Mouse (Mus musculus) MEL (cell line): ENCODE measurements at regions not wholly inside any gene's neighbourhood (a gene's known extent, or its start where the extent isn't known, plus 50 kb on each side); places are given as distances from the start of the nearest gene placed in this dataset.

Experiments
- DNase-seq: peaks from one replicate; pipeline ENCODE4 v3.0.0; 2011; ENCODE audit warnings: low read depth, low spot score
- H3K27ac ChIP-seq: 2 replicates; pipeline ENCODE4 v1.5.1; 2012; ENCODE audit warnings: low read depth, mild to moderate bottlenecking, control low read depth, low read length, moderate library complexity; ENCODE audit not compliant: control insufficient read depth
- H3K27me3 ChIP-seq, 2 experiments: fragments of 150-350 bp in 1 of 2; sonication (generic) in 1 of 2; 2 replicates each; pipeline ENCODE4 v1.6.1; 2012; ENCODE audit warnings: low read length in 2 of 2, mild to moderate bottlenecking in 2 of 2, improper control_type of control experiment in 1 of 2, moderate library complexity in 1 of 2; ENCODE audit not compliant: insufficient read depth in 2 of 2, control insufficient read depth in 1 of 2
- H3K36me3 ChIP-seq, 2 experiments: 2 replicates each; pipeline ENCODE4 v1.6.1; 2012 to 2014; ENCODE audit warnings: low read length in 2 of 2, improper control_type of control experiment in 1 of 2, inconsistent platforms in 1 of 2, mild to moderate bottlenecking in 1 of 2; ENCODE audit not compliant: insufficient read depth in 2 of 2, control insufficient read depth in 1 of 2
- H3K4me1 ChIP-seq, 2 experiments: fragments of 150-350 bp in 1 of 2; sonication (generic) in 1 of 2; 2 replicates each; pipeline ENCODE4 v1.6.1; 2012; ENCODE audit warnings: low read length in 2 of 2, improper control_type of control experiment in 1 of 2, mild to moderate bottlenecking in 1 of 2; ENCODE audit not compliant: insufficient read depth in 2 of 2, control insufficient read depth in 1 of 2
- H3K4me3 ChIP-seq, 2 experiments: fragments of 150-350 bp in 1 of 2; sonication (generic) in 1 of 2; 2 replicates each; pipeline ENCODE4 v1.5.1; 2012; ENCODE audit warnings: low read depth in 2 of 2, low read length in 2 of 2, mild to moderate bottlenecking in 2 of 2, moderate library complexity in 2 of 2, control low read depth in 1 of 2, improper control_type of control experiment in 1 of 2; ENCODE audit not compliant: control insufficient read depth in 1 of 2, insufficient read depth in 1 of 2
- H3K79me2 ChIP-seq: 2 replicates; pipeline ENCODE4 v1.6.1; 2012; ENCODE audit warnings: mild to moderate bottlenecking, low read length, moderate library complexity; ENCODE audit not compliant: control insufficient read depth, poor library complexity, insufficient read depth
- H3K9ac ChIP-seq: 2 replicates; pipeline ENCODE4 v1.6.1; 2012; ENCODE audit warnings: low read depth, mild to moderate bottlenecking, control low read depth, low read length, moderate library complexity; ENCODE audit not compliant: control insufficient read depth, poor library complexity, severe bottlenecking
- H3K9me3 ChIP-seq: fragments of 150-350 bp; sonication (generic); replicated peaks from 2 replicates; pipeline ENCODE4 v1.6.1; 2012; ENCODE audit warnings: mild to moderate bottlenecking, low read length, improper control_type of control experiment, moderate library complexity; ENCODE audit not compliant: insufficient read depth
- CHD2 ChIP-seq: IDR thresholded peaks from 2 replicates; pipeline ENCODE4 v1.6.1; 2011; ENCODE audit warnings: low read length, improper control_type of control experiment
- ELF1 ChIP-seq: IDR thresholded peaks from 2 replicates; pipeline ENCODE4 v1.6.1; 2014; ENCODE audit warnings: low read depth, mild to moderate bottlenecking, inconsistent platforms, low read length, improper control_type of control experiment, moderate library complexity
- EP300 ChIP-seq, 2 experiments: IDR thresholded peaks; 2 replicates each; pipeline ENCODE4 v1.6.1; 2011; ENCODE audit warnings: improper control_type of control experiment in 2 of 2, low read length in 2 of 2, low read depth in 1 of 2, mild to moderate bottlenecking in 1 of 2
- ETS1 ChIP-seq: IDR thresholded peaks from 2 replicates; pipeline ENCODE4 v1.6.1; 2012; ENCODE audit warnings: low read depth, mild to moderate bottlenecking, inconsistent platforms, low read length, improper control_type of control experiment, moderate library complexity
- GABPA ChIP-seq: IDR thresholded peaks from 2 replicates; pipeline ENCODE4 v1.6.1; 2012; ENCODE audit warnings: low read depth, mild to moderate bottlenecking, inconsistent platforms, low read length, improper control_type of control experiment, moderate library complexity
- GATA1 ChIP-seq: IDR thresholded peaks from 2 replicates; pipeline ENCODE4 v1.6.1; 2011; ENCODE audit warnings: low read depth, low read length, improper control_type of control experiment
- HCFC1 ChIP-seq: IDR thresholded peaks from 2 replicates; pipeline ENCODE4 v1.6.1; 2012; ENCODE audit warnings: low read depth, mild to moderate bottlenecking, inconsistent platforms, low read length, improper control_type of control experiment, moderate library complexity
- KAT2A ChIP-seq: conservative IDR thresholded peaks from 2 replicates; pipeline ENCODE4 v1.6.1; 2012; ENCODE audit warnings: low read depth, low read length, improper control_type of control experiment, inconsistent platforms
- MAX ChIP-seq: IDR thresholded peaks from 2 replicates; pipeline ENCODE4 v1.6.1; 2011; ENCODE audit warnings: low read length, improper control_type of control experiment
- MAZ ChIP-seq: IDR thresholded peaks from 2 replicates; pipeline ENCODE4 v1.6.1; 2012; ENCODE audit warnings: low read depth, mild to moderate bottlenecking, inconsistent platforms, low read length, improper control_type of control experiment
- MEF2A ChIP-seq: IDR thresholded peaks from 2 replicates; pipeline ENCODE4 v1.6.1; 2014; ENCODE audit warnings: low read depth, mild to moderate bottlenecking, inconsistent platforms, low read length, improper control_type of control experiment; ENCODE audit not compliant: poor library complexity, insufficient replicate concordance, severe bottlenecking; ENCODE audit errors: extremely low read depth
- MXI1 ChIP-seq: IDR thresholded peaks from 2 replicates; pipeline ENCODE4 v1.6.1; 2011; ENCODE audit warnings: mild to moderate bottlenecking, low read depth, low read length, improper control_type of control experiment
- MYB ChIP-seq: IDR thresholded peaks from 2 replicates; pipeline ENCODE4 v1.6.1; 2011; ENCODE audit warnings: mild to moderate bottlenecking, low read depth, low read length, improper control_type of control experiment
- MYC ChIP-seq: IDR thresholded peaks from 2 replicates; pipeline ENCODE4 v1.6.1; 2011; ENCODE audit warnings: low read depth, mild to moderate bottlenecking, low read length, improper control_type of control experiment, moderate library complexity
- POLR2A ChIP-seq, 2 experiments: IDR thresholded peaks; 2 replicates each; pipeline ENCODE4 v1.6.1; 2011 to 2012; ENCODE audit warnings: low read length in 2 of 2, mild to moderate bottlenecking in 2 of 2, control low read depth in 1 of 2, improper control_type of control experiment in 1 of 2, low read depth in 1 of 2, moderate library complexity in 1 of 2; ENCODE audit not compliant: control insufficient read depth in 1 of 2, insufficient read depth in 1 of 2, poor library complexity in 1 of 2
- POLR2AphosphoS2 ChIP-seq: IDR thresholded peaks from 2 replicates; pipeline ENCODE4 v1.6.1; 2011; ENCODE audit warnings: low read length, improper control_type of control experiment
- POLR2AphosphoS5 ChIP-seq: IDR thresholded peaks from 2 replicates; pipeline ENCODE4 v1.6.1; 2012; ENCODE audit warnings: low read depth, borderline replicate concordance, mild to moderate bottlenecking, inconsistent platforms, low read length, moderate library complexity, mixed read lengths
- SMC3 ChIP-seq: IDR thresholded peaks from 2 replicates; pipeline ENCODE4 v1.6.1; 2011; ENCODE audit warnings: low read depth, low read length, improper control_type of control experiment
- TAL1 ChIP-seq: IDR thresholded peaks from 2 replicates; pipeline ENCODE4 v1.6.1; 2012; ENCODE audit warnings: mild to moderate bottlenecking, inconsistent platforms, low read length, moderate library complexity, mixed read lengths
- TCF12 ChIP-seq: IDR thresholded peaks from 2 replicates; pipeline ENCODE4 v1.6.1; 2014; ENCODE audit warnings: low read depth, mild to moderate bottlenecking, inconsistent platforms, low read length, improper control_type of control experiment, moderate library complexity
- UBTF ChIP-seq: IDR thresholded peaks from 2 replicates; pipeline ENCODE4 v1.6.1; 2012; ENCODE audit warnings: low read depth, mild to moderate bottlenecking, inconsistent platforms, low read length, improper control_type of control experiment, moderate library complexity, borderline replicate concordance; ENCODE audit not compliant: insufficient read depth
- USF1 ChIP-seq: IDR thresholded peaks from 2 replicates; pipeline ENCODE4 v1.6.1; 2014; ENCODE audit warnings: low read depth, mild to moderate bottlenecking, inconsistent platforms, low read length, improper control_type of control experiment, moderate library complexity
- ZNF384 ChIP-seq: IDR thresholded peaks from 2 replicates; pipeline ENCODE4 v1.6.1; 2012; ENCODE audit warnings: low read depth, mild to moderate bottlenecking, inconsistent platforms, low read length, improper control_type of control experiment

GRCm38 (mm10) chr11:19560452-19560851 is 363.7 kb upstream of the Spred2 start:
- H3K79me2 ChIP-seq = no peaks in the 10 kb centered on the region
- no peak overlapping the region for H3K9ac ChIP-seq
- no peaks in the 10 kb centered on the region; a peak in 1 of 4 replicates for H3K27me3 ChIP-seq
- H3K9me3 ChIP-seq = no peaks in the 10 kb centered on the region
- H3K4me1 ChIP-seq = no peaks in the 10 kb centered on the region
- TF ChIP-seq TAL1 (no peak), ZNF384 (no peak), POLR2A (IDR thresholded peaks at IDR 0.05; ENCODE audit: control insufficient read depth in 1 of 2, insufficient read depth in 1 of 2, low read depth in 1 of 2, low read length in 2 of 2, poor library complexity in 1 of 2) (no peak), CHD2 (no peak), KAT2A (no peak)
- no peak overlapping the region for H3K27ac ChIP-seq
- no peak for DNase-seq
- no peaks in the 10 kb centered on the region for H3K36me3 ChIP-seq
- H3K4me3 ChIP-seq = no peak overlapping the region

GRCm38 (mm10) chr11:19562668-19563067 is 361.5 kb upstream of the Spred2 start:
- Histone ChIP-seq H3K9ac (no peak overlapping the region), H3K27me3 (no peaks in the 10 kb centered on the region), H3K4me3 (no peak overlapping the region), H3K36me3 (no peaks in the 10 kb centered on the region), H3K4me1 (no peaks in the 10 kb centered on the region), H3K9me3 (no peaks in the 10 kb centered on the region), H3K27ac (no peak overlapping the region), H3K79me2 (no peaks in the 10 kb centered on the region)
- no peak for DNase-seq
- TF ChIP-seq UBTF (no peak), ELF1 (no peak), CHD2 (no peak), HCFC1 (no peak), TCF12 (no peak), USF1 (no peak), MYB (no peak), SMC3 (no peak), MYC (no peak), MAX (no peak), MEF2A (no peak), KAT2A (no peak), ETS1 (no peak), GABPA (no peak), EP300 (IDR thresholded peaks at IDR 0.05; ENCODE audit: low read depth in 1 of 2, low read length in 2 of 2) (no peak), MXI1 (no peak), POLR2AphosphoS5 (no peak), MAZ (no peak), POLR2AphosphoS2 (no peak), GATA1 (no peak)
